Mouse (Mus musculus): ENCODE measurements around the gene Myt1l. TPM values are rescaled to one million over a fixed set of nuclear protein-coding genes. Genes with fewer than 3 reads are reported as not detected.

Gene Myt1l
- polyA plus RNA-seq, 1 experiment from 2014 or later: not detected

GRCm38 (mm10) chr12:29755086-29755871, 227.1 kb downstream of the Myt1l start:
- Histone ChIP-seq H3K4me3 (ENCODE audit: low read length) (no peak overlapping the region), H3K27ac (ENCODE audit: low read depth, low read length) (no peak overlapping the region), H3K4me2 (replicated peaks; ENCODE audit: low read depth, low read length) (no peak overlapping the region), H3K9ac (ENCODE audit: low read depth, low read length) (no peak overlapping the region), H3K9me3 (ENCODE audit: control insufficient read depth, low read length) (no peaks in the 10 kb centered on the region), H3K27me3 (ENCODE audit: control insufficient read depth, insufficient read depth, low read length) (no peaks in the 10 kb centered on the region), H3K4me1 (ENCODE audit: control insufficient read depth, insufficient read depth, low read length) (no peaks in the 10 kb centered on the region), H3K36me3 (ENCODE audit: control insufficient read depth, insufficient read depth, low read length) (no peaks in the 10 kb centered on the region)
- WGBS: 89% methylated on average over 5 of the region's 5 CpGs
- ATAC-seq (ENCODE audit: low FRiP score, low TSS enrichment): no peak

GRCm38 (mm10) chr12:29755872-29756265, 227.7 kb downstream of the Myt1l start:
- Histone ChIP-seq H3K4me1 (ENCODE audit: control insufficient read depth, insufficient read depth, low read length) (no peaks in the 10 kb centered on the region), H3K9ac (ENCODE audit: low read depth, low read length) (no peak overlapping the region), H3K4me2 (replicated peaks; ENCODE audit: low read depth, low read length) (no peak overlapping the region), H3K9me3 (ENCODE audit: control insufficient read depth, low read length) (no peaks in the 10 kb centered on the region), H3K4me3 (ENCODE audit: low read length) (no peak overlapping the region), H3K36me3 (ENCODE audit: control insufficient read depth, insufficient read depth, low read length) (no peaks in the 10 kb centered on the region), H3K27me3 (ENCODE audit: control insufficient read depth, insufficient read depth, low read length) (no peaks in the 10 kb centered on the region), H3K27ac (ENCODE audit: low read depth, low read length) (no peak overlapping the region)
- ATAC-seq (ENCODE audit: low FRiP score, low TSS enrichment): no peak
- 88% methylated on average over 3 of the region's 3 CpGs for WGBS

GRCm38 (mm10) chr12:29760611-29761010, 232.4 kb downstream of the Myt1l start:
- no peaks in the 10 kb centered on the region for H3K36me3 ChIP-seq (ENCODE audit: control insufficient read depth, insufficient read depth, low read length)
- H3K27me3 ChIP-seq (ENCODE audit: control insufficient read depth, insufficient read depth, low read length): no peaks in the 10 kb centered on the region
- H3K4me3 ChIP-seq (ENCODE audit: low read length): no peak overlapping the region
- no peak overlapping the region for H3K9ac ChIP-seq (ENCODE audit: low read depth, low read length)
- H3K4me2 ChIP-seq (replicated peaks; ENCODE audit: low read depth, low read length): no peak overlapping the region
- 79% methylated on average over 4 of the region's 4 CpGs for WGBS
- H3K27ac ChIP-seq (ENCODE audit: low read depth, low read length): no peak overlapping the region
- H3K9me3 ChIP-seq (ENCODE audit: control insufficient read depth, low read length): no peaks in the 10 kb centered on the region
- no peak for ATAC-seq (ENCODE audit: low FRiP score, low TSS enrichment)
- H3K4me1 ChIP-seq (ENCODE audit: control insufficient read depth, insufficient read depth, low read length): no peaks in the 10 kb centered on the region

GRCm38 (mm10) chr12:29766158-29766557, 238.0 kb downstream of the Myt1l start:
- Histone ChIP-seq H3K9ac (ENCODE audit: low read depth, low read length) (no peak overlapping the region), H3K27me3 (ENCODE audit: control insufficient read depth, insufficient read depth, low read length) (no peaks in the 10 kb centered on the region), H3K27ac (ENCODE audit: low read depth, low read length) (no peak overlapping the region), H3K4me3 (ENCODE audit: low read length) (no peak overlapping the region), H3K4me2 (replicated peaks; ENCODE audit: low read depth, low read length) (no peak overlapping the region), H3K9me3 (ENCODE audit: control insufficient read depth, low read length) (no peaks in the 10 kb centered on the region), H3K4me1 (ENCODE audit: control insufficient read depth, insufficient read depth, low read length) (no peaks in the 10 kb centered on the region), H3K36me3 (ENCODE audit: control insufficient read depth, insufficient read depth, low read length) (no peaks in the 10 kb centered on the region)
- WGBS: 97% methylated on average over 1 of the region's 1 CpGs
- ATAC-seq (ENCODE audit: low FRiP score, low TSS enrichment): no peak

GRCm38 (mm10) chr12:29771791-29772190, 243.6 kb downstream of the Myt1l start:
- H3K9me3 ChIP-seq (ENCODE audit: control insufficient read depth, low read length): no peaks in the 10 kb centered on the region
- H3K4me1 ChIP-seq (ENCODE audit: control insufficient read depth, insufficient read depth, low read length): no peaks in the 10 kb centered on the region
- H3K9ac ChIP-seq (ENCODE audit: low read depth, low read length): no peak overlapping the region
- no peaks in the 10 kb centered on the region for H3K36me3 ChIP-seq (ENCODE audit: control insufficient read depth, insufficient read depth, low read length)
- H3K27me3 ChIP-seq (ENCODE audit: control insufficient read depth, insufficient read depth, low read length): no peaks in the 10 kb centered on the region
- H3K4me2 ChIP-seq (replicated peaks; ENCODE audit: low read depth, low read length): no peak overlapping the region
- no peak for ATAC-seq (ENCODE audit: low FRiP score, low TSS enrichment)
- H3K4me3 ChIP-seq (ENCODE audit: low read length): no peak overlapping the region
- H3K27ac ChIP-seq (ENCODE audit: low read depth, low read length): no peak overlapping the region
- WGBS: 81% methylated on average over 3 of the region's 3 CpGs

GRCm38 (mm10) chr12:29772401-29772800, 244.2 kb downstream of the Myt1l start:
- ATAC-seq (ENCODE audit: low FRiP score, low TSS enrichment): no peak
- Histone ChIP-seq H3K4me1 (ENCODE audit: control insufficient read depth, insufficient read depth, low read length) (no peaks in the 10 kb centered on the region), H3K9ac (ENCODE audit: low read depth, low read length) (no peak overlapping the region), H3K4me3 (ENCODE audit: low read length) (no peak overlapping the region), H3K36me3 (ENCODE audit: control insufficient read depth, insufficient read depth, low read length) (no peaks in the 10 kb centered on the region), H3K27me3 (ENCODE audit: control insufficient read depth, insufficient read depth, low read length) (no peaks in the 10 kb centered on the region), H3K27ac (ENCODE audit: low read depth, low read length) (no peak overlapping the region), H3K9me3 (ENCODE audit: control insufficient read depth, low read length) (no peaks in the 10 kb centered on the region), H3K4me2 (replicated peaks; ENCODE audit: low read depth, low read length) (no peak overlapping the region)

GRCm38 (mm10) chr12:29778901-29779300, 250.7 kb downstream of the Myt1l start:
- no peaks in the 10 kb centered on the region for H3K9me3 ChIP-seq (ENCODE audit: control insufficient read depth, low read length)
- no peaks in the 10 kb centered on the region for H3K4me1 ChIP-seq (ENCODE audit: control insufficient read depth, insufficient read depth, low read length)
- no peak for ATAC-seq (ENCODE audit: low FRiP score, low TSS enrichment)
- no peaks in the 10 kb centered on the region for H3K36me3 ChIP-seq (ENCODE audit: control insufficient read depth, insufficient read depth, low read length)
- H3K27ac ChIP-seq (ENCODE audit: low read depth, low read length): no peak overlapping the region
- no peak overlapping the region for H3K9ac ChIP-seq (ENCODE audit: low read depth, low read length)
- 87% methylated on average over 2 of the region's 2 CpGs for WGBS
- no peak overlapping the region for H3K4me3 ChIP-seq (ENCODE audit: low read length)
- no peaks in the 10 kb centered on the region for H3K27me3 ChIP-seq (ENCODE audit: control insufficient read depth, insufficient read depth, low read length)
- H3K4me2 ChIP-seq (replicated peaks; ENCODE audit: low read depth, low read length): no peak overlapping the region

GRCm38 (mm10) chr12:29789319-29790050, 261.3 kb downstream of the Myt1l start:
- Histone ChIP-seq H3K27me3 (ENCODE audit: control insufficient read depth, insufficient read depth, low read length) (no peaks in the 10 kb centered on the region), H3K9me3 (ENCODE audit: control insufficient read depth, low read length) (no peaks in the 10 kb centered on the region), H3K9ac (ENCODE audit: low read depth, low read length) (no peak overlapping the region), H3K4me2 (replicated peaks; ENCODE audit: low read depth, low read length) (no peak overlapping the region), H3K36me3 (ENCODE audit: control insufficient read depth, insufficient read depth, low read length) (no peaks in the 10 kb centered on the region), H3K27ac (ENCODE audit: low read depth, low read length) (no peak overlapping the region), H3K4me3 (ENCODE audit: low read length) (no peak overlapping the region), H3K4me1 (ENCODE audit: control insufficient read depth, insufficient read depth, low read length) (no peaks in the 10 kb centered on the region)
- ATAC-seq (ENCODE audit: low FRiP score, low TSS enrichment): no peak; the same call in 1 of the 2 replicates
- whole genome bisulfite sequencing: 26% methylated on average over 16 of the region's 16 CpGs

- H3K9me3 ChIP-seq (ENCODE audit: control insufficient read depth, low read length): no peaks in the 10 kb centered on the region
- no peaks in the 10 kb centered on the region for H3K4me1 ChIP-seq (ENCODE audit: control insufficient read depth, insufficient read depth, low read length)
- no peak overlapping the region for H3K4me3 ChIP-seq (ENCODE audit: low read length)
- 32% methylated on average over 4 of the region's 4 CpGs for WGBS
- H3K9ac ChIP-seq (ENCODE audit: low read depth, low read length): no peak overlapping the region
- no peaks in the 10 kb centered on the region for H3K36me3 ChIP-seq (ENCODE audit: control insufficient read depth, insufficient read depth, low read length)
- no peak for ATAC-seq (ENCODE audit: low FRiP score, low TSS enrichment)
- no peak overlapping the region for H3K27ac ChIP-seq (ENCODE audit: low read depth, low read length)
- no peak overlapping the region for H3K4me2 ChIP-seq (replicated peaks; ENCODE audit: low read depth, low read length)
- H3K27me3 ChIP-seq (ENCODE audit: control insufficient read depth, insufficient read depth, low read length): no peaks in the 10 kb centered on the region
Observed at GRCm38 (mm10) chr12:29790051-29790386, 261.8 kb downstream of the Myt1l start.
